7 mouse cellular contexts compared by ENCODE assay signal in genomic region chr12:113140616-113141411, GRCm38 (mm10). TPM values are rescaled to one million over a fixed set of nuclear protein-coding genes. Genes with fewer than 3 reads are reported as not detected.
A peak's percentile ranks its signal among the peaks of the same experiment; 100 is the strongest.
DNase-seq lines count a peak whose midpoint lies in the region; ATAC-seq and TF ChIP-seq lines count a peak whose summit lies in the region.

No protein-coding gene starts in this region.

- peaks cover 64% of the 10 kb centered on the region for H3K4me1 ChIP-seq in G1E (ENCODE audit: insufficient read depth, low read depth, low read length)
- H3K4me1 ChIP-seq in liver, embryonic 12.5 days = peaks cover 57% of the 10 kb centered on the region

- H3K27ac ChIP-seq in liver, embryonic 12.5 days = peak overlapping the region; percentile 64

- TF ChIP-seq POLR2A in myocyte (IDR thresholded peaks at IDR 0.05; ENCODE audit: insufficient read length, low read depth) = peak; percentile 25

- H3K9ac ChIP-seq in liver, embryonic 12.5 days = peak overlapping the region; percentile 69

- no peak for TF ChIP-seq CTCF in G1E (IDR thresholded peaks at IDR 0.05; ENCODE audit: low read depth, low read length)

- WGBS in liver, embryonic 12.5 days (ENCODE audit: insufficient replicate concordance) = 2% methylated on average over 49 of the region's 49 CpGs

- peaks cover 33% of the 10 kb centered on the region for H3K79me2 ChIP-seq in myocyte (ENCODE audit: control insufficient read depth, insufficient read depth)

- peaks cover 46% of the 10 kb centered on the region for H3K27me3 ChIP-seq in G1E (ENCODE audit: insufficient read depth, low read length)
- peaks cover 45% of the 10 kb centered on the region for H3K27me3 ChIP-seq in liver, embryonic 12.5 days (replicated peaks)
- H3K27me3 ChIP-seq in myocyte (ENCODE audit: control insufficient read depth, insufficient read depth, insufficient read length) = no peaks in the 10 kb centered on the region

- no peak for DNase-seq in G1E (ENCODE audit: low spot score)
- peak; percentile 81 for DNase-seq in adrenal gland, postnatal 14 days
- DNase-seq in gastrocnemius, postnatal 14 days = peak; percentile 40
- peak; percentile 47 for DNase-seq in induced T-regulatory cell, adult 2 months (ENCODE audit: low read depth)
- DNase-seq in left cerebral cortex, adult 11 months (ENCODE audit: low spot score) = no peak

- intact Hi-C loops in gastrocnemius, postnatal 14 days (cut with DNase I; ENCODE audit: low total_unique reads) = no loop called here

- peaks cover 16% of the 10 kb centered on the region for H3K9me3 ChIP-seq in G1E (replicated peaks)
- no peaks in the 10 kb centered on the region for H3K9me3 ChIP-seq in liver, embryonic 12.5 days (replicated peaks)

- no peak for ATAC-seq in G1E (ENCODE audit: extremely low read depth, insufficient number of reproducible peaks, low FRiP score, poor library complexity, severe bottlenecking)
- peak; percentile 65 for ATAC-seq in liver, embryonic 12.5 days

- H3ac ChIP-seq in myocyte (ENCODE audit: control insufficient read depth, insufficient read length) = peak overlapping the region; percentile 31

- H3K4me3 ChIP-seq in G1E (ENCODE audit: low read depth, low read length) = peak overlapping the region; percentile 70
- H3K4me3 ChIP-seq in liver, embryonic 12.5 days = peak overlapping the region; percentile 60
- H3K4me3 ChIP-seq in myocyte = peak overlapping the region; percentile 93

- peaks cover 51% of the 10 kb centered on the region for H3K36me3 ChIP-seq in G1E (replicated peaks)
- peaks cover 31% of the 10 kb centered on the region for H3K36me3 ChIP-seq in liver, embryonic 12.5 days
- H3K36me3 ChIP-seq in myocyte (ENCODE audit: control insufficient read depth, insufficient read depth) = peaks cover 27% of the 10 kb centered on the region

- H3K4me2 ChIP-seq in liver, embryonic 12.5 days = peak overlapping the region; percentile 92
- peak overlapping the region; percentile 96 for H3K4me2 ChIP-seq in myocyte (ENCODE audit: low read depth)

TF ChIP-seq in myocyte, 11 proteins besides CTCF, POLR2A, EP300 and RAD21:
- TF ChIP-seq POLR2AphosphoS2 (IDR thresholded peaks at IDR 0.05; ENCODE audit: insufficient read length, low read depth) (no peak), SRF (IDR thresholded peaks at IDR 0.05; ENCODE audit: control insufficient read depth, insufficient read length, low read depth) (no peak), TCF3 (IDR thresholded peaks at IDR 0.05; ENCODE audit: insufficient read length, low read depth) (peak; percentile 0), MYOD1 (IDR thresholded peaks at IDR 0.05; ENCODE audit: control insufficient read depth in 1 of 3, insufficient read length in 2 of 3, low read depth in 2 of 3) (no peak), TCF12 (IDR thresholded peaks at IDR 0.05; ENCODE audit: insufficient read depth, poor library complexity, severe bottlenecking) (no peak), REST (IDR thresholded peaks at IDR 0.05; ENCODE audit: insufficient read depth, insufficient read length) (no peak), MAX (IDR thresholded peaks at IDR 0.05; ENCODE audit: low read depth) (no peak), CEBPB (IDR thresholded peaks at IDR 0.05; ENCODE audit: insufficient read depth, poor library complexity, severe bottlenecking) (no peak)

RNA-seq across cellular contexts. Expression of gene Crip2, which starts 0.8 kb away (rescaled TPM):
- total RNA-seq in G1E (2014; fragmentation: Nextera tagmentation) = 3.9 TPM in 1 of 2 replicates, not detected in the other
- total RNA-seq in G1E (2017) = 1.3 and 1.8 TPM in 2 replicates
- polyA plus RNA-seq in G1E (2012) = 9.5 and 9.6 TPM in 2 replicates
- 152 and 174 TPM in 2 replicates for total RNA-seq in adrenal gland, postnatal 14 days (2021)
- 10 to 100 TPM; 82.5 to 84.7 TPM for total RNA-seq in gastrocnemius, postnatal 14 days (2021)
- polyA plus RNA-seq in liver, embryonic 12.5 days (2016; fragmentation: Nextera tagmentation; extraction: Ambion mirVana) = 52.1 and 53.5 TPM in 2 replicates
- polyA plus RNA-seq in myocyte (2012; fragmentation: generic; extraction: Trizol) = 1,146 TPM

RNA-seq across cellular contexts. Expression of gene Crip1, which starts 5.3 kb away (rescaled TPM):
- total RNA-seq in G1E (2014; fragmentation: Nextera tagmentation) = 31.5 and 42.4 TPM in 2 replicates
- 897 and 989 TPM in 2 replicates for total RNA-seq in G1E (2017)
- polyA plus RNA-seq in G1E (2012) = 143 and 174 TPM in 2 replicates
- 79.4 and 132 TPM in 2 replicates for total RNA-seq in adrenal gland, postnatal 14 days (2021)
- total RNA-seq in gastrocnemius, postnatal 14 days (2021) = 100 to 1,000 TPM; 115 to 139 TPM
- polyA plus RNA-seq in liver, embryonic 12.5 days (2016; fragmentation: Nextera tagmentation; extraction: Ambion mirVana) = 96.9 and 99.8 TPM in 2 replicates
- 1,677 TPM for polyA plus RNA-seq in myocyte (2012; fragmentation: generic; extraction: Trizol)

RNA-seq across cellular contexts. Expression of gene Tedc1, which starts 15.4 kb away (rescaled TPM):
- total RNA-seq in G1E (2014; fragmentation: Nextera tagmentation) (8.4 and 13.7 TPM in 2 replicates), G1E (2017) (9.3 and 13.0 TPM in 2 replicates)
- polyA plus RNA-seq in G1E (2012) (31.4 and 35.1 TPM in 2 replicates), myocyte (2012; fragmentation: generic; extraction: Trizol) (6.6 TPM)
- total RNA-seq in adrenal gland, postnatal 14 days (2021) = 3.1 and 3.7 TPM in 2 replicates
- 1 to 10 TPM in 1 of 2 experiments, under 1 TPM in 1; 0.69 to 1.6 TPM for total RNA-seq in gastrocnemius, postnatal 14 days (2021)
- polyA plus RNA-seq in liver, embryonic 12.5 days (2016; fragmentation: Nextera tagmentation; extraction: Ambion mirVana) = 18.3 and 18.5 TPM in 2 replicates

RNA-seq across cellular contexts. Expression of gene Mta1, which starts 42.7 kb away (rescaled TPM):
- 269 and 277 TPM in 2 replicates for total RNA-seq in G1E (2014; fragmentation: Nextera tagmentation)
- 38.3 and 48.5 TPM in 2 replicates for total RNA-seq in G1E (2017)
- polyA plus RNA-seq in G1E (2012) = 489 and 507 TPM in 2 replicates
- 83.7 and 94.0 TPM in 2 replicates for total RNA-seq in adrenal gland, postnatal 14 days (2021)
- 10 to 100 TPM; 34.6 to 35.4 TPM for total RNA-seq in gastrocnemius, postnatal 14 days (2021)
- 7.2 and 7.7 TPM in 2 replicates for polyA plus RNA-seq in liver, embryonic 12.5 days (2016; fragmentation: Nextera tagmentation; extraction: Ambion mirVana)
- polyA plus RNA-seq in myocyte (2012; fragmentation: generic; extraction: Trizol) = 101 TPM

RNA-seq across cellular contexts. Expression of gene Tmem121, which starts 44.9 kb away (rescaled TPM):
- not detected in 2 replicates for total RNA-seq in G1E (2014; fragmentation: Nextera tagmentation)
- not detected in 2 replicates for total RNA-seq in G1E (2017)
- polyA plus RNA-seq in G1E (2012) = not detected in 2 replicates
- total RNA-seq in adrenal gland, postnatal 14 days (2021) = 3.4 and 4.7 TPM in 2 replicates
- total RNA-seq in gastrocnemius, postnatal 14 days (2021) = under 1 TPM; 0.33 to 0.47 TPM
- 1.0 and 1.2 TPM in 2 replicates for polyA plus RNA-seq in liver, embryonic 12.5 days (2016; fragmentation: Nextera tagmentation; extraction: Ambion mirVana)
- polyA plus RNA-seq in myocyte (2012; fragmentation: generic; extraction: Trizol) = 4.1 TPM

Comparison
In these comparisons a context has a peak if more than half of its experiments do, and no peak if none do; other contexts are left out.
1. DNase-seq: peak in adrenal gland, postnatal 14 days (single experiment), gastrocnemius, postnatal 14 days (single experiment) and induced T-regulatory cell, adult 2 months (single experiment); none in G1E (single experiment) and left cerebral cortex, adult 11 months (single experiment).
2. RNA of gene Crip2, which starts 0.8 kb away (total RNA-seq): 152 to 174 TPM in adrenal gland, postnatal 14 days and 82.5 to 84.7 TPM in gastrocnemius, postnatal 14 days; 1.3 to 3.9 TPM in G1E; every median in the first group is over 10 times any median in the second.
3. Peak in every context shown above with its lines, with median percentiles within 50 percentile points of each other: H3K4me3 ChIP-seq.